Mouse (Mus musculus) left cerebral cortex, postnatal 10 days (tissue): ENCODE measurements around the gene Ebf3. TPM values are rescaled to one million over a fixed set of nuclear protein-coding genes. Genes with fewer than 3 reads are reported as not detected.
A peak's percentile ranks its signal among the peaks of the same experiment; 100 is the strongest.

Source experiments
- DNase-seq, 2 experiments: peaks; one replicate each; pipeline ENCODE4 v3.0.0; 2021 to 2022; ENCODE audit warnings: low spot score in 2 of 2, mixed read lengths in 1 of 2; ENCODE audit errors: extremely low spot score in 1 of 2
- intact Hi-C: fragments of 180-260 bp; cut with DNase I; formaldehyde crosslinking; loops from one replicate; pipeline ENCODE4 v1.15.1; 2025
- total RNA-seq, 2 experiments: library from RNA; stranded (reverse); gene quantifications; 2 replicates each; pipeline ENCODE4 v1.2.3; 2021

The Ebf3 gene
- total RNA-seq, 2 experiments from 2014 or later = 0.77 to 0.79 TPM

DNA sequence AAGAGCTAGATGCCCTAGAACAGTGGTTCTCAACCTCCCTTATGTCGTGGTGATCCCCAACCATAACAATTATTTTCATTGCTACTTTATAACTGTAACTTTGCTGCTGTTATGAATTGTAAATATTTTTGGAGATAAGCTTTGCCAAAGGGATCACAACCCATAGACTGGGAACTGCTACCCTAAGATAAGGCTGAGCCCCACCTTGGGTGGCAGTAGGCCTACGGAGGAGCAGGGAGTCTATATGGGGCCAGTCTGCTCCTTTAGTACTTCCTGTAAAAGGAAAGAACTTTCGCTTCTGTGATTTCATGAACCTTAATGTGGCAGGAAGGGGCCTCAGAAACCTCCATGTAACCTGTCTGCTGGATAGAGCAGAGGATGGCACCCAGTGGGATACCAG, 90.4 kb downstream of the Ebf3 start:
- DNase-seq = no peak
- intact Hi-C loops = no loop called here

GRCm38 (mm10) chr7:137222831-137223505, 91.3 kb downstream of the Ebf3 start:
- no peak for DNase-seq
- intact Hi-C loops = no loop called here

DNA sequence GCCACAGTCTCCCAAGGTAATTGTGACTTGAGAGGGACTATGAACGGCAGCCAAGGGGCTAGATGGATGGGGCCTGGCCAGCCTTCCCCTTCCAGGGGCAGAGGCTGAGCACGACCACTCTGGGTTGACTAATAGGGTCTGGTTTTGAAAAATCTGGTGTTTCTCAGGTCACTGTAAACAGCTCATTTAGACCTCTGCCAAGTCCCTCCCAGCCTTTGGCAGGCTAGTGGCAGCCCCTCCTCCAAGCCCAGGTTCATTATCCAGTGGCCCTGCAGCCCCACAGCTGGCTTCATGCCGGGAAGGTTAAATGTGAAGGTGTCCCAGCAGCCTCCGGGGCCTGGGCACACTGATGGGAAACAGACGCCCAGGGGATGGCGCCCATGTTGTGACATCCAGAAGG, 92.6 kb downstream of the Ebf3 start:
- DNase-seq = peak in 1 of 2 experiments; percentile 35
- intact Hi-C loops = no loop called here

DNA sequence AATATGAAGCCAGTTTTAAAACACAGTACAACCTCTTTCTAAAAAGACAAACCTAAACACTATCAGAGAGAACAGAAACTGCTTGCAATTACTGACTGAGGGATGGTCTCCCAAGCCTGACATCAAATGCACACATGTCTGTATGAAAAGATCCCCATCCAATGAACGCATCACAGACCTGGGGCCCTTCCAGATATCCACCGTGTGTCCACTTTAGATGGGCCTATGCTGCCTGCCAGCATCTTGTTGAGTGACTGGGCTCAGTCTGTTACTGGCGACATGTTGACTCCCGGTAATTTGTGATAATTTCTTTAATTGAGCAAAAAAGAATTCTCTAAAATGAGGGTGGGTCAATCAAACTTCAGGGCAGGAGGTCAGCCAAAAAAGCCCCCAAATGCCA, 93.8 kb downstream of the Ebf3 start:
- intact Hi-C loops = no loop called here
- DNase-seq = no peak

DNA sequence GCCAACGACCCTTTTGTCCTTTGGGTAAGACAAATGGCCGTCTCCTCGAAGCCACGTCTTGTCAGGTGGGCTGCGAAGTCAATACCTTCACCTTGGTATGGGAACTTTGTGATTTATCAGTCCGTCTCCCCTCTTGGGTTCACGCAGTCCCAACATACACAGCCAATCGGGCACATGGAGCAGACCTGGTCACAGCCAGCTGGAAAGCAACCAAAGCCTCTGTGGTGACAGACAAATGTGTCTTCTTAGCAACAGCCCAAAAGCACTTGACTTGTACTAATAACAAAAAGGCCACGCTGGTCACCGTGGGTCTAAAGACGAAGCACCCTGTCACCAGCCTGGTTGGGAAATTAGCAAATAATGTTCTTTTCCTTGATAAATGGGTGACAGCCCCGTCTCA, 95.5 kb downstream of the Ebf3 start:
- no peak for DNase-seq
- intact Hi-C loops = no loop called here

- no peak for DNase-seq
- intact Hi-C loops = no loop called here
Observed at GRCm38 (mm10) chr7:137213444-137213843, 100.8 kb downstream of the Ebf3 start.

- intact Hi-C loops = no loop called here
- DNase-seq = no peak
Observed at GRCm38 (mm10) chr7:137211332-137211731, 102.9 kb downstream of the Ebf3 start.

- no peak for DNase-seq
- intact Hi-C loops = loop anchor here (5.0 to 10.0 kb wide), 3 partner anchors 107 to 715 kb away; no protein-coding TSS in a partner anchor
Observed at GRCm38 (mm10) chr7:137209688-137210345, 104.4 kb downstream of the Ebf3 start.

DNA sequence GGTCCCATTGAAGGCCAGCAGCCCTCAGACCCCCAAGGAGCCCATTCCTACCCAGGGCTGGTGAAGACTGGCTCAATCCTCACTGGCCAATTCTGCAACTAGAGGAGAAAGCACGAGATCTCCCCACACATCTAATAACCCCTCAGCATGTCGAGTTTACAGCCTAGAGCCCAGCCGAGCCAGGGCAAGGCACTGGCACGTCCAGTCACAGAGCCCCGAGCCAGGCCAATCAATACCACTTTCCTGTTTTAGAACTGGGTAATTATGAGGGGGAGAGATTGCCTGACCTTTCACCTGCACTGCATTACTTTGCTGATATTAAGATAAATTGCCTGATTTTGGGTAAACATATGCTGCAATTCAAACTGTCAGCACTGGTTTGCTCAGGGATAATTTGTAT, 105.7 kb downstream of the Ebf3 start:
- intact Hi-C loops = loop anchor here (5.0 to 10.0 kb wide), 3 partner anchors 109 to 714 kb away; no protein-coding TSS in a partner anchor
- no peak for DNase-seq

- intact Hi-C loops = loop anchor here (5.0 to 10.0 kb wide), 3 partner anchors 110 to 712 kb away; no protein-coding TSS in a partner anchor
- no peak for DNase-seq
Observed at GRCm38 (mm10) chr7:137206770-137207285, 107.4 kb downstream of the Ebf3 start.

DNA sequence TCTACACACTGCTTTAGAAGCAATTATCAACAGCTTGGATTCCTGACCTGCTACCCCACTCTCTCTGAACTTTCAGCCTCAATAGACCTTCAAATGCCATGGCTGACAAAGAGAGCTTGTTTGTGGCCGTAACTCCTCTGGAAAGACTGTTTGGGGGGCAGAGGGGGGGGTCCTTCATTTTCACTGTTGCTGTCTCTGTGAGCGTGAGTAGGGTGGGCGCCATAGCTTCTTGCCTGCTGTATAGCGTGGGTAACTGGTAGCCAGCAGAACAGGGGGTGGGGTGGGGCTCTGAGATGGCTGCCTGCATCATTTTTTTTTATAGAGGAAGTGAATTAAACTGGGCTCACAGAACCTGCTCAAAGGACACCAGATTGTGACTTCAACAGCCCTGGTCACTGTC, 114.7 kb downstream of the Ebf3 start:
- intact Hi-C loops = no loop called here

GRCm38 (mm10) chr7:137198921-137199320, 115.3 kb downstream of the Ebf3 start:
- no peak for DNase-seq
- intact Hi-C loops = no loop called here

More for the DNA sequence above, 114.7 kb downstream of the Ebf3 start:
- no peak for DNase-seq

DNA sequence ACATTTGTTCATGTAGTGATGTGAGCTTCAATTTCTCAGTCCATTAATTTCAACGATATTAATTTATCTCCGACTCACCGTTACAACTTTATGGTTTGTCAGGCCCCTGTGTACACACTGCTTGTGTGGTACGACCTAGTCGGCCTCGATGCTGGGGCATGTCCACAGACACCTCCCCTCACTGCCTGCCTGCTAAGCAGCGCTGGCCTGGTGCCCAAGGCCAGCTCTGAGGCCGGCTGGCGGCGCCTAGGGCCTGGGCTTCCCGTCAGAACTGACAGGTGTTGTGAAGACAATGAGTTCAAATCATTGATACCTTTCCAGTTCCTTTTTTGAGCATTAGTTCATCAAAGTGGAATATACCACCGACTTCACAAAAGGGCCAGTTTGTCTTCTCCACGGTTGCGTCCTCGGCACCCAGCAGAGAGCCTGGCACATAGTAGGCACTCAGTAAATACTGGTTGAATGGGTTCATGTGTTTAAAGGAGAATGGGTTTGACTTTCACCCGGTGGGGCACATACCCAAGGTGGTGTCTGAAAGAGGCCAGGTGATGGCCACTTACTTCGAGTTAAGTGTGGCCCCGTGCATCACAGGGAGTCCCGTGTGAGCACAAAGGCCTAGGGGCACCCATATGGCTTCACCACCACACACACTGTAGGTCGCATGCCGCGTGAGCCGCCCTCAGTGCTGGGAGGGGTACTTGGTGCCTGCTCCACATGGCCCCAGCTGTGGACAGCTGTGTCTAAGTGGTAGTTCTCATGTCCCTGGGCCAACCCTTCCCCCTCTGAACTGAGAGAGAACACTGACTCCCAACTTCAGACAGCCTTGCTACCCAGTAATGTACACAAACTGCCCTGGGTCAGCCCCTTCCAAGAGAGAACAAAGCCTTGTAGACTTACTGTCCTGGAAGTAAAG, 116.9 kb downstream of the Ebf3 start:
- intact Hi-C loops = no loop called here
- DNase-seq = no peak

GRCm38 (mm10) chr7:137196536-137196935, 117.7 kb downstream of the Ebf3 start:
- no peak for DNase-seq
- intact Hi-C loops = no loop called here

- DNase-seq = no peak
- intact Hi-C loops = no loop called here
Observed at GRCm38 (mm10) chr7:137192776-137193278, 121.4 kb downstream of the Ebf3 start.

GRCm38 (mm10) chr7:137191889-137192288, 122.4 kb downstream of the Ebf3 start:
- no peak for DNase-seq
- intact Hi-C loops = no loop called here

DNA sequence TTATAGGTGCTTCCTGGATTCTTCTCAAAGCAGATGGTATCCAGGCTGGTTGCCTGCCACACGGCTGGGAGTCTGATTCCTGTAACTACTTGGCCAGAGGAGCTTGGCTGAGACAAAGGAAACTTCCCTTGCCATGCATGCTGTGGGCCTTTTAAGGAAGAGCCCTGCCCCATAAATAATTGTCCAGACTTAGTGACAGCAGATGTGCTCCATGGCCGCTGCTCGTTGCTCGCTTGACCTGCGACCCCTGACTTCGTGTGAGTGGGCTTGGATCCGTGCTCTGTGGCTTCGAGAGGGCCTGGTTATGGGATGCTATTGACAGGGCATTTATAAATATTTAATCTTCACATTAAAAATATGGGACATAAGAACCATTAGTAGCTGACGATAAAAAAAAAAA, 142.0 kb downstream of the Ebf3 start:
- intact Hi-C loops = no loop called here
- DNase-seq = no peak

DNA sequence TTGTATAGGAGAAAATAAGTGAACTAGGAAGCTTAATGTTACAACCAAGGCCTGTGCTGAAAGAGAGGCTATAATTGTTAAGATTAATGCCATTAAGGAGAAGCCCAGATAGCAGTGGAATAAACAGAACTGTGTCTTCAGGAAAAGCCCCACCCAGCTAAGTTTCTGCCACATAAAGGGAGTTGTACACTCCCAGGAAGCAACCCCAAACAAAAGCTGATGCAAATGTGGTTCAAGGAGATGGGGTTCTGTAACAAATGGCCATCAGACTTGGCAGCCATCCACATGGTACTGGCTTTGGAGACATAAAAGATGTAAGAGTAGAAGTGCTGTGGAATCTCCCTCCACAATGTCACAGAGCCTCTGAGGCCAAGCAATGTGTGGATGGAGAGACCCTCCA, 155.2 kb downstream of the Ebf3 start:
- DNase-seq = no peak
- intact Hi-C loops = no loop called here

DNA sequence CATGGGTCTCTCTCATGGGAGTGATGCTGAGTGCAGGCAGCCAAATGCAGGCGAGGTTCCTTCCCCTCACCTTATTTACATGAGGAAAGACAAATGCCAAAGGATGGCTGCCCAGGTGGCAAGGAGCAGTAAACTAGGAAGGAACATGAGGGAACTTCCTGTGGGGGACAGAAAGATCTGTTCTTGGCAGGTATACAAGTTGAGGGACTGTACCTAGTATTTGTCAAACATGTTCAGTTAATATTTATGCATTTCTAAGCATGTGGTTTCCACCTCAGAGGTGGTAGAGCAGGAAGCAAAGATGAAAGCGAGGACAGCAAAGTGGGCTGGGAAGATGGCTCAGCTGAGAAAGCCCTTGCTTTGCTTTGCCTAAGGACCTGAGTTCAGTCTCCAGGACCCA, 159.6 kb downstream of the Ebf3 start:
- intact Hi-C loops = no loop called here
- no peak for DNase-seq
